Mouse (Mus musculus): ENCODE data around the gene Sult2b1. TPM values are rescaled to one million over a fixed set of nuclear protein-coding genes. Genes with fewer than 3 reads are reported as not detected.

Sult2b1 gene
- polyA plus RNA-seq, 1 experiment from 2014 or later, result 3.7 TPM

DNA sequence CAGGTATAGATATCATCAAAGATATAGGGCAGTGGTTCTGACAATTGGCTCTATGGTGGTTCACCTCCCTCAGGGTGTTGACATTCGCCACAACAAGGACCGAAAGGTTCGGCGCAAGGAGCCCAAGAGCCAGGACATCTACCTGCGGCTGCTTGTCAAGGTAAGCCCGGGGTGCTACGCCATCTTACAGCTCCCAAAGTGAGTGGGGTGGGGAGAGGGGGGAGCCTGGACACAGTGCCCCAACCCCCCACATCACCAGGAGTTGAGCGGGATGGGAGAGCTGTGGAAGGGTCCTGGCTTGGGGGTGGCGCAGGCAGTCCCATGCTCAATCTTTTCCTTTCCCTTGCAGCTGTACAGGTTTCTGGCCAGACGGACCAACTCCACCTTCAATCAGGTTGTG is 65.3 kb downstream of the Sult2b1 start:
- H3K36me3 ChIP-seq (ENCODE audit: insufficient read depth, low read length), result peaks cover 15% of the 10 kb centered on the region
- peak overlapping the region; percentile 55 for H3K4me2 ChIP-seq (replicated peaks; ENCODE audit: low read depth, low read length)
- DNase-seq (ENCODE audit: low spot score), result no peak
- 76% methylated on average over 10 of the region's 10 CpGs for WGBS
- H3K4me1 ChIP-seq (ENCODE audit: insufficient read depth, low read depth, low read length), result peaks cover 18% of the 10 kb centered on the region
- peak overlapping the region; percentile 72; the same call in 1 of the 2 replicates for H3K9ac ChIP-seq (replicated peaks; ENCODE audit: low read depth)
- 0 out of 2 replicates have a peak overlapping the region, but pooled peaks have one; percentile 79 for H3K4me3 ChIP-seq (ENCODE audit: low read depth, low read length)
- no peak for TF ChIP-seq EP300 (IDR thresholded peaks at IDR 0.05)
- TF ChIP-seq CTCF (IDR thresholded peaks at IDR 0.05), result no peak
- no peak overlapping the region for H3K27ac ChIP-seq (ENCODE audit: low read length)
- H3K9me3 ChIP-seq (ENCODE audit: low read length), result no peaks in the 10 kb centered on the region
- H3K27me3 ChIP-seq (replicated peaks; ENCODE audit: insufficient read depth, low read length), result no peaks in the 10 kb centered on the region
- no peak for ATAC-seq

DNA sequence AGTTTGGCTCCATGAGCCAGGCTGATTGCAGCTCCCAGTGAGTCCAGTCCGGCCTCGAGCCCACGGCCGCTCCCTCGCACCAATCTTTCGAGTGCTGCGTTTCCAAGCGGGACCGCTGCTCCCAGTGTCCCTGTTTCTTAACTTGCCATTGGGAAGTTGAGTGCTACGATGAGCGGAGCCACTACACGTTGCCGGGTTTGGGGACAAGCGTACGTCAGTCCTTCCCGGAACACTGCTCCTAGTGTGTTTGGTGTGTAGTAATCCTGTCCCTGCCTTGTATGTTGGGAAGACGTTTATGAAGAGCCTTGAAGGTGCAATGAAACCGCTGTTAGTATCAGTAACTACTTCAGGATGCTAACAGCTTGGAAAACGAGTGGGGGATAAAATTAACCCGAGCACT is 66.1 kb downstream of the Sult2b1 start:
- ATAC-seq (peak; percentile 10; the same call in 1 of the 2 replicates), DNase-seq (ENCODE audit: low spot score) (peak; percentile 81)
- Histone ChIP-seq H3K4me2 (replicated peaks; ENCODE audit: low read depth, low read length) (peak overlapping the region; percentile 55), H3K9ac (replicated peaks; ENCODE audit: low read depth) (peak overlapping the region; percentile 72), H3K9me3 (ENCODE audit: low read length) (no peaks in the 10 kb centered on the region), H3K27me3 (replicated peaks; ENCODE audit: insufficient read depth, low read length) (no peaks in the 10 kb centered on the region), H3K36me3 (ENCODE audit: insufficient read depth, low read length) (peaks cover 8% of the 10 kb centered on the region), H3K27ac (ENCODE audit: low read length) (peak overlapping the region; percentile 90), H3K4me3 (ENCODE audit: low read depth, low read length) (peak overlapping the region; percentile 79), H3K4me1 (ENCODE audit: insufficient read depth, low read depth, low read length) (peaks cover 18% of the 10 kb centered on the region)
- WGBS, result under 1% methylated on average over 20 of the region's 20 CpGs
- TF ChIP-seq CTCF (IDR thresholded peaks at IDR 0.05) (no peak; the same call in 1 of the 2 replicates), EP300 (IDR thresholded peaks at IDR 0.05) (no peak)

DNA sequence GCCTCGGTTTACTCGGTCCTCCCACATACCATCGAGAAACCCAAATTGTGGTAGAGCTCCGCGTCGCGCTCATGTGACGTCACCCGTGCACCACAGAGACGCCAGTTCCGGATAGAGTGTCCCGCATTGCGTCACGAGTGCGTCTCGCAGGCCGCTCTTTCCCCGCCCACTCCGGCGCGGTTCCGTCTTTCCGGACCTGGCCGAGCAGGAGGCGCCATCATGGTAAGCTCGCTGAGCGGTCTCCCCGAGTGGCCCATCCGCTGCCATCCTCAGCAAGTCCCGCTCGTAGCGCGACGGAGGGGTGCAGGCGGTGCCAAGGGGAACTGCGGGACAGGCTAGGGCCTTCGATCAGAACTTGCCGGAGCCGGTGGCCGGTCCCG is 66.6 kb downstream of the Sult2b1 start, which contains the start of gene Sphk2:
TSS of gene Sphk2 (minus strand) at position 85 of the 380 bp plus-strand sequence.
- Histone ChIP-seq H3K27me3 (replicated peaks; ENCODE audit: insufficient read depth, low read length) (no peaks in the 10 kb centered on the region), H3K9me3 (ENCODE audit: low read length) (no peaks in the 10 kb centered on the region), H3K27ac (ENCODE audit: low read length) (peak within 1 kb of the TSS; percentile 90), H3K36me3 (ENCODE audit: insufficient read depth, low read length) (peaks cover 10% of the 10 kb centered on the region), H3K4me3 (ENCODE audit: low read depth, low read length) (peak within 1 kb of the TSS; percentile 79), H3K9ac (replicated peaks; ENCODE audit: low read depth) (peak within 1 kb of the TSS; percentile 84), H3K4me2 (replicated peaks; ENCODE audit: low read depth, low read length) (peak within 1 kb of the TSS; percentile 60), H3K4me1 (ENCODE audit: insufficient read depth, low read depth, low read length) (peaks cover 18% of the 10 kb centered on the region)
- ATAC-seq (peak; percentile 74), DNase-seq (ENCODE audit: low spot score) (peak; percentile 99)
- WGBS, result under 1% methylated on average over 39 of the region's 41 CpGs
- TF ChIP-seq CTCF (IDR thresholded peaks at IDR 0.05) (peak; percentile 33), EP300 (IDR thresholded peaks at IDR 0.05) (peak; percentile 72)

DNA sequence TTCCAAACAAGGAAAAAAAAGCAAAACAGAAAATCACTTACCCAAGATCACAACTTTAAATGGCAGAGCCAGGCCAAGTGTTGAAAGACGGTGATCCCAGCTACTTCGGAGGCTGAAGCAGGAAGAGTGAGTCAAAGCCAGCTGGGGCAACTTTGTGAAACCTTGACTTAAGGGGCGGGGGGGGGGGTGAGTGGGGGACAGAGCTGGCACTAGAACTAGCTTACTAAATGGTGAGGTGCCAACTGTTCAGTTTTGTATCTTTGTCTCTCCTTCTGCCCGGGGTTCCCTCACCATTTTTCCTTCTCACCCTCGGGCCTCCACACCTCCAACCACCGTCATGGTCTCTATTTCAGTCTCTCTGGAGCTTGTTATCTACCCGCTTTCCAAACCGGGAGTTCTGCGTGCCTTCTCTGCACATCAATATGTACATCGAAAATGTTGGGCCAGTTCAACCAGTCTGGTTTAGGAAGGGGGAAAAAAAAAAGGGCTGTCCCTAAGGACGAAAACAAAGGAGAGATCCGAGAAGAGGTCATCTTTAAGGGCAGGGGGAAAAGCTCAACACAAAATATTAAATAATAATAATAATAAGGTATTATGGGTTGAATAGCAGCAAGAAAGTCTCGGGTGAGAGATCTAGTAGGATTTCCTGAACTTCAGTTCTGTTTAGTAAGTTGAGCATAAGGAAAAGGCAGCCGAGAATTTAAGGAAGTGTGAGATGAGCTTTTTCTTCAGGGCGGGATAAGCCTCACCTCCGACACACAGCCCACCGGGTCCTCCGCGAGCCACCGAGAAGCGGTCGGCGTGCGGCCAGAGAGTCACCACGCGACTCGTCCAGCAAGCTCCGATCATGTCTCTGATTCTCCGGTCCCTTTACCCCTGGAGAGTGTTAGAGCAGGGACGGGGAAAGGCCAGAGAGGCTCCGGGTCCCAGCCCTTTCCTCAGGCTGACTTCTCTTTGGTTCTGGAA is 67.2 kb downstream of the Sult2b1 start:
- peak overlapping the region; percentile 90 for H3K27ac ChIP-seq (ENCODE audit: low read length)
- H3K4me2 ChIP-seq (replicated peaks; ENCODE audit: low read depth, low read length), result peak overlapping the region; percentile 60
- no peaks in the 10 kb centered on the region for H3K9me3 ChIP-seq (ENCODE audit: low read length)
- DNase-seq (ENCODE audit: low spot score) (no peak), ATAC-seq (0 out of 2 replicates have a peak, but pooled peaks have one; percentile 1)
- H3K4me3 ChIP-seq (ENCODE audit: low read depth, low read length), result peak overlapping the region; percentile 79
- WGBS, result 5% methylated on average over 31 of the region's 31 CpGs
- H3K36me3 ChIP-seq (ENCODE audit: insufficient read depth, low read length), result peaks cover 13% of the 10 kb centered on the region
- H3K27me3 ChIP-seq (replicated peaks; ENCODE audit: insufficient read depth, low read length), result no peaks in the 10 kb centered on the region
- H3K9ac ChIP-seq (replicated peaks; ENCODE audit: low read depth), result peak overlapping the region; percentile 84
- TF ChIP-seq CTCF (IDR thresholded peaks at IDR 0.05) (no peak), EP300 (IDR thresholded peaks at IDR 0.05) (no peak)
- peaks cover 18% of the 10 kb centered on the region for H3K4me1 ChIP-seq (ENCODE audit: insufficient read depth, low read depth, low read length)

DNA sequence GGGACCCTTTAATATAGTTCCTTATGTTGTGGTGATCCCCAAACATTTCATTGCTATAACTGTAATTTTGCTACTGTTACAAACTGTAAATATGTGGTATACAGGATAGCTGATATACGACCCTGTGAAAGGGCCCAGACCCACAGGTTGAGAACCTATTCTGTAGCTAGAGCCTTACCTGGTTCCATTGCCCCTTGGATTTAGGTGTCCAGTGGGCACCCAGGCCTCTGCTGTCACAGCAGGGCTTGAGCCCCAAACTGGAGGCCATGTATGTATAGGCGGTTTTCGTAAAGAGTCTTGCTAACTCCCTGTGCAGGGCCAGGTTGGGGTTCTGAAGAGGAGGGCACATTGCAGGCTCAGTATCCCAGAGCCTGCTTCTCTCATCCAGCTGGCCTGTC is 68.0 kb downstream of the Sult2b1 start:
- Histone ChIP-seq H3K4me2 (replicated peaks; ENCODE audit: low read depth, low read length) (peak overlapping the region; percentile 60), H3K4me1 (ENCODE audit: insufficient read depth, low read depth, low read length) (peaks cover 18% of the 10 kb centered on the region), H3K9me3 (ENCODE audit: low read length) (no peaks in the 10 kb centered on the region), H3K9ac (replicated peaks; ENCODE audit: low read depth) (no peak overlapping the region), H3K27me3 (replicated peaks; ENCODE audit: insufficient read depth, low read length) (no peaks in the 10 kb centered on the region), H3K36me3 (ENCODE audit: insufficient read depth, low read length) (peaks cover 13% of the 10 kb centered on the region), H3K27ac (ENCODE audit: low read length) (0 out of 2 replicates have a peak overlapping the region, but pooled peaks have one; percentile 15), H3K4me3 (ENCODE audit: low read depth, low read length) (0 out of 2 replicates have a peak overlapping the region, but pooled peaks have one; percentile 14)
- ATAC-seq (no peak), DNase-seq (ENCODE audit: low spot score) (no peak)
- WGBS, result 84% methylated on average over 3 of the region's 3 CpGs
- TF ChIP-seq EP300 (IDR thresholded peaks at IDR 0.05) (no peak), CTCF (IDR thresholded peaks at IDR 0.05) (no peak)
